Mouse (Mus musculus) olfactory bulb, adult 2 months (tissue): ENCODE results near the gene Ap1b1.

ENCODE experiments used
- CTCF ChIP-seq: fragments of 200-500 bp; IDR thresholded peaks from 2 replicates; pipeline ENCODE4 v1.5.1; 2012; ENCODE audit warnings: low read depth, mild to moderate bottlenecking, low read length, moderate library complexity; ENCODE audit not compliant: insufficient read depth
- POLR2A ChIP-seq: fragments of 200-500 bp; IDR thresholded peaks from 2 replicates; pipeline ENCODE4 v1.6.1; 2012; ENCODE audit warnings: mild to moderate bottlenecking, low read depth, low read length, moderate library complexity; ENCODE audit not compliant: insufficient read depth

DNA sequence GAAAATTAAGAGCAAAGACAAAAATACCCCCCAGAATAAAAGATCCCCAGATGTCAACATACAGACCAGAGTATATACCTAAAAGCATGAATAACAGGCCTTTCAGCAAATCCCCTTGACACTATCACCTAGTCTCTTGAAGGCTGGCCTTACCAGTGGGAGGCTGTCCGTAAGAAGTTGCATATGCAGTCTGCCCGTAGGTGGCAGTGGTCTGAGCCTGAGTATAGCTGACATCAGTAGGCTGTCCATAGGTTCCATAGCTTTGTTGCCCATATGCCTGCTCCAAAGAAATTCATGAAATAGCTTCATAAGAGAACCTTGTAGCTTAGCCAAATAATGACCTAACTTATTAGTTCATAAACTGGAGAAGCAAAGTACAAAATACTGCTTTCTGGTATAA, 105.1 kb downstream of the Ap1b1 start:
- TF ChIP-seq POLR2A (no peak), CTCF (no peak)
